Mouse (Mus musculus): Measurements from ENCODE around the gene Nt5c. TPM values are rescaled to one million over a fixed set of nuclear protein-coding genes. Genes with fewer than 3 reads are reported as not detected.
"Not testable (repeated sequence)": the region's sequence is repeated elsewhere in the genome, so short reads cannot be mapped to it uniquely, and the experiment has no call there.

The Nt5c gene
- polyA plus RNA-seq, 1 experiment: 132 TPM

- peak within 1 kb of the TSS; percentile 77 for H3K4me3 ChIP-seq (ENCODE audit: low read depth, low read length)
Measured at GRCm38 (mm10) chr11:115462243-115462891, 29.3 kb downstream of the Nt5c start, which contains the start of gene Slc16a5. Slc16a5 (plus strand) TSS chr11:115462474.

GRCm38 (mm10) chr11:115461846-115462242 is 29.8 kb downstream of the Nt5c start:
- peak overlapping the region; percentile 97 for H3K27ac ChIP-seq (ENCODE audit: insufficient read depth, low read depth, low read length)
- no peak for TF ChIP-seq POLR2A (IDR thresholded peaks at IDR 0.05; ENCODE audit: low read depth, low read length)
- TF ChIP-seq CTCF (IDR thresholded peaks at IDR 0.05; ENCODE audit: extremely low read depth, insufficient read length, insufficient replicate concordance, low read depth, low read length): no peak
- peak overlapping the region; percentile 77 for H3K4me3 ChIP-seq (ENCODE audit: low read depth, low read length)
- peaks cover 28% of the 10 kb centered on the region for H3K4me1 ChIP-seq (ENCODE audit: control insufficient read depth, insufficient read depth, insufficient read length, low read length)
- H3K27me3 ChIP-seq (ENCODE audit: control insufficient read depth, insufficient read depth, low read length): no peaks in the 10 kb centered on the region
- 27% methylated on average over 5 of the region's 5 CpGs for WGBS
- H3K36me3 ChIP-seq (ENCODE audit: control insufficient read depth, insufficient read depth, low read length): peaks cover 17% of the 10 kb centered on the region

More at GRCm38 (mm10) chr11:115462243-115462891, 29.3 kb downstream of the Nt5c start, which contains the start of gene Slc16a5:
- no peaks in the 10 kb centered on the region for H3K27me3 ChIP-seq (ENCODE audit: control insufficient read depth, insufficient read depth, low read length)
- H3K36me3 ChIP-seq (ENCODE audit: control insufficient read depth, insufficient read depth, low read length): peaks cover 20% of the 10 kb centered on the region
- H3K27ac ChIP-seq (ENCODE audit: insufficient read depth, low read depth, low read length): peak within 1 kb of the TSS; percentile 97
- H3K4me1 ChIP-seq (ENCODE audit: control insufficient read depth, insufficient read depth, insufficient read length, low read length): peaks cover 23% of the 10 kb centered on the region
- TF ChIP-seq CTCF (IDR thresholded peaks at IDR 0.05; ENCODE audit: extremely low read depth, insufficient read length, insufficient replicate concordance, low read depth, low read length): no peak
- TF ChIP-seq POLR2A (IDR thresholded peaks at IDR 0.05; ENCODE audit: low read depth, low read length): peak; percentile 91
- WGBS: 26% methylated on average over 16 of the region's 16 CpGs

GRCm38 (mm10) chr11:115460976-115461375 is 30.7 kb downstream of the Nt5c start:
- no peak overlapping the region for H3K27ac ChIP-seq (ENCODE audit: insufficient read depth, low read depth, low read length)
- WGBS: 78% methylated on average over 8 of the region's 8 CpGs
- no peak overlapping the region for H3K4me3 ChIP-seq (ENCODE audit: low read depth, low read length)
- H3K27me3 ChIP-seq (ENCODE audit: control insufficient read depth, insufficient read depth, low read length): no peaks in the 10 kb centered on the region
- H3K4me1 ChIP-seq (ENCODE audit: control insufficient read depth, insufficient read depth, insufficient read length, low read length): peaks cover 33% of the 10 kb centered on the region
- peaks cover 11% of the 10 kb centered on the region for H3K36me3 ChIP-seq (ENCODE audit: control insufficient read depth, insufficient read depth, low read length)
- TF ChIP-seq POLR2A (IDR thresholded peaks at IDR 0.05; ENCODE audit: low read depth, low read length) (no peak), CTCF (IDR thresholded peaks at IDR 0.05; ENCODE audit: extremely low read depth, insufficient read length, insufficient replicate concordance, low read depth, low read length) (no peak)

- no peaks in the 10 kb centered on the region for H3K36me3 ChIP-seq (ENCODE audit: control insufficient read depth, insufficient read depth, low read length)
- 18% methylated on average over 6 of the region's 6 CpGs for WGBS
- H3K4me1 ChIP-seq (ENCODE audit: control insufficient read depth, insufficient read depth, insufficient read length, low read length): peaks cover 35% of the 10 kb centered on the region
- TF ChIP-seq CTCF (IDR thresholded peaks at IDR 0.05; ENCODE audit: extremely low read depth, insufficient read length, insufficient replicate concordance, low read depth, low read length) (no peak), POLR2A (IDR thresholded peaks at IDR 0.05; ENCODE audit: low read depth, low read length) (no peak)
- no peak overlapping the region for H3K4me3 ChIP-seq (ENCODE audit: low read depth, low read length)
- no peaks in the 10 kb centered on the region for H3K27me3 ChIP-seq (ENCODE audit: control insufficient read depth, insufficient read depth, low read length)
- H3K27ac ChIP-seq (ENCODE audit: insufficient read depth, low read depth, low read length): peak overlapping the region; percentile 97
Measured at GRCm38 (mm10) chr11:115457405-115457804, 34.3 kb downstream of the Nt5c start.

- TF ChIP-seq POLR2A (IDR thresholded peaks at IDR 0.05; ENCODE audit: low read depth, low read length): no peak
- no peak for TF ChIP-seq CTCF (IDR thresholded peaks at IDR 0.05; ENCODE audit: extremely low read depth, insufficient read length, insufficient replicate concordance, low read depth, low read length)
- 28% methylated on average over 5 of the region's 5 CpGs for WGBS
- Histone ChIP-seq H3K4me1 (ENCODE audit: control insufficient read depth, insufficient read depth, insufficient read length, low read length) (peaks cover 46% of the 10 kb centered on the region), H3K27me3 (ENCODE audit: control insufficient read depth, insufficient read depth, low read length) (no peaks in the 10 kb centered on the region), H3K36me3 (ENCODE audit: control insufficient read depth, insufficient read depth, low read length) (no peaks in the 10 kb centered on the region), H3K4me3 (ENCODE audit: low read depth, low read length) (no peak overlapping the region), H3K27ac (ENCODE audit: insufficient read depth, low read depth, low read length) (peak overlapping the region; percentile 97)
Measured at GRCm38 (mm10) chr11:115456182-115456581, 35.5 kb downstream of the Nt5c start.

- WGBS: 87% methylated on average over 15 of the region's 15 CpGs
- H3K4me1 ChIP-seq (ENCODE audit: control insufficient read depth, insufficient read depth, insufficient read length, low read length): peaks cover 49% of the 10 kb centered on the region
- H3K36me3 ChIP-seq (ENCODE audit: control insufficient read depth, insufficient read depth, low read length): no peaks in the 10 kb centered on the region
- no peaks in the 10 kb centered on the region for H3K27me3 ChIP-seq (ENCODE audit: control insufficient read depth, insufficient read depth, low read length)
- H3K27ac ChIP-seq (ENCODE audit: insufficient read depth, low read depth, low read length): peak overlapping the region; percentile 83
- H3K4me3 ChIP-seq (ENCODE audit: low read depth, low read length): no peak overlapping the region
- TF ChIP-seq POLR2A (IDR thresholded peaks at IDR 0.05; ENCODE audit: low read depth, low read length) (no peak), CTCF (IDR thresholded peaks at IDR 0.05; ENCODE audit: extremely low read depth, insufficient read length, insufficient replicate concordance, low read depth, low read length) (peak; percentile 55; the same call in 1 of the 2 replicates)
Measured at GRCm38 (mm10) chr11:115455619-115456018, 36.0 kb downstream of the Nt5c start.

GRCm38 (mm10) chr11:115454822-115455221 is 36.8 kb downstream of the Nt5c start:
- 91% methylated on average over 6 of the region's 6 CpGs for WGBS
- not testable (repeated sequence) for H3K4me3 ChIP-seq (ENCODE audit: low read depth, low read length); H3K36me3 ChIP-seq (ENCODE audit: control insufficient read depth, insufficient read depth, low read length); H3K27ac ChIP-seq (ENCODE audit: insufficient read depth, low read depth, low read length); H3K27me3 ChIP-seq (ENCODE audit: control insufficient read depth, insufficient read depth, low read length)
- peaks cover 55% of the 10 kb centered on the region for H3K4me1 ChIP-seq (ENCODE audit: control insufficient read depth, insufficient read depth, insufficient read length, low read length)
